Mouse (Mus musculus): Measurements from ENCODE around the gene Ppt2.

GRCm38 (mm10) chr17:34637459-34637858 is 9.1 kb upstream of the Ppt2 start:
- TF ChIP-seq CTCF (IDR thresholded peaks at IDR 0.05; ENCODE audit: low read depth, low read length) (no peak), GATA1 (IDR thresholded peaks at IDR 0.05; ENCODE audit: borderline replicate concordance, low read length) (no peak), GATA2 (IDR thresholded peaks at IDR 0.05; ENCODE audit: borderline replicate concordance, low read depth, low read length) (no peak), TAL1 (conservative IDR thresholded peaks at IDR 0.05; ENCODE audit: low read depth, low read length) (no peak), POLR2AphosphoS5 (IDR thresholded peaks at IDR 0.05; ENCODE audit: insufficient replicate concordance, low read depth, low read length) (no peak)
